Mouse (Mus musculus): ENCODE measurements around the gene Lgals9.

DNA sequence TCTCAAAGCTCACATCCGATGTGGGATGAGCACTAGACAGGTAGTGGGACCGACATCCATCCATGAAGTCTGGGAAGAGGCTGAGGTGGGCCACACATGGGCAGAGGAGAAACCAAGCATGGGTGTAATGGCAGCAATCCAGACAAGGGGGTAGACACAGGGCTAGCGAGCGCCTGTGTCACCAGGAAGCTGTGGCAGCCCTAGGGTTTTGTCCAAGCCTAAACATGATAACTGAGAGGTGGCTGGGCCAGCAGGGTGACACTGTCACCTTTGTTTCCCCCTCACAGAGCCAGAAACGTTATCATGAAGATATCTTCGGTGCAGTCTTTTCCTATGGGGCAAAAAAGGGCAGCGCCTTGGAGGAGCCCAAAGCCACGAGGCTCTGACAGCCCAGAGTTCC, 25.4 kb downstream of the Lgals9 start:
- TF ChIP-seq POLR2A (IDR thresholded peaks at IDR 0.05; ENCODE audit: low read depth, low read length) (no peak), CTCF (IDR thresholded peaks at IDR 0.05; ENCODE audit: extremely low read depth, insufficient read depth, insufficient read length, insufficient replicate concordance) (no peak)
